Mouse (Mus musculus): ENCODE measurements around the gene Hist1h4i. TPM values are rescaled to one million over a fixed set of nuclear protein-coding genes. Genes with fewer than 3 reads are reported as not detected.
"Not testable (repeated sequence)": the region's sequence is repeated elsewhere in the genome, so short reads cannot be mapped to it uniquely, and the experiment has no call there.

Gene Hist1h4i
- 20.1 and 23.9 TPM in 2 replicates for polyA plus RNA-seq (2016; fragmentation: Nextera tagmentation; extraction: Ambion mirVana)

DNA sequence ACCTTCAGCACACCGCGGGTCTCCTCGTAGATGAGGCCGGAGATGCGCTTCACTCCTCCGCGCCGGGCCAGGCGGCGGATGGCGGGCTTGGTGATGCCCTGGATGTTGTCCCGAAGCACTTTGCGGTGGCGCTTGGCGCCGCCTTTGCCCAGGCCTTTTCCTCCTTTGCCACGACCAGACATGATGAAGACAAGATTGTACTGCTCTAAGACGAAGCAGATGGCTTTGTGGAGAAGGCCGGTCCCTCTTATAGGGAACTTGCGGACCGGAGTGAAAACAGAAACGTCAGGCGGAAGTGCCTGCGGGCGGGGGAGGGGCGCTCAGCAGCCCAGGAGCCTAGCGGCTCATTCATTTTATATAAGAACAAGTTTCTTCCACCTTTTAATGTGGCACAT lies at the start of gene Hist1h4i:
Gene Hist1h4i, minus strand, starts transcription at position 221 of the 395 bp plus-strand sequence.
- under 1% methylated on average over 25 of the region's 27 CpGs for WGBS
- Histone ChIP-seq H3K4me2 (replicated peaks) (peak within 1 kb of the TSS; percentile 72), H3K4me3 (peak within 1 kb of the TSS; percentile 38), H3K9ac (peak within 1 kb of the TSS; percentile 60), H3K27ac (peak within 1 kb of the TSS; percentile 76), H3K4me1 (peaks cover 25% of the 10 kb centered on the region)
- peak; percentile 39 for ATAC-seq (ENCODE audit: low FRiP score, low read depth)
- H3K36me3 ChIP-seq; H3K27me3 ChIP-seq (replicated peaks); H3K9me3 ChIP-seq: not testable (repeated sequence)

DNA sequence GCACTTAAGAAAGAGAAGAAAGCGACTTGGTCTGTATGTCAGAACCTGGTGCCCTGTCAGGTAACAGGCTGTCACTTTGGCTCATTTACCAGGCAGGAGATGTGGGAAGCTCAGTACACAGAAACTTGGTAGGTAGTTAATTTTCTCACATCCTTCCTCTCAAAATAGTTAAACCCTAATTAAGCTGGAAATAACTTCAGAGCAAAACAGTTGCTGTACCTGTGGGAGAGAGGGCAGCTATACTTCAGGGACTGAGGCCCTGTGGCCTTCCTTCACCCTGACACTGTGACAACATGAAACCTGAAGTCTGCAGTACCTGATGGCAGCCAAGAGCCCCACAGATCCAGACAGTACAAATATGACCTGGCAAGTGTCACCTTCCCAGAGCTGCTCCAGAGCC lies 43.0 kb upstream of the Hist1h4i start, which contains the start of gene Vmn1r188:
Gene Vmn1r188, plus strand, starts transcription at position 301 of the 400 bp plus-strand sequence.
- H3K4me1 ChIP-seq; H3K9me3 ChIP-seq; H3K9ac ChIP-seq; H3K27ac ChIP-seq; H3K36me3 ChIP-seq; H3K27me3 ChIP-seq (replicated peaks); H3K4me3 ChIP-seq; ATAC-seq (ENCODE audit: low FRiP score, low read depth); H3K4me2 ChIP-seq (replicated peaks): not testable (repeated sequence)
- WGBS, result 84% methylated on average over 1 of the region's 1 CpGs

DNA sequence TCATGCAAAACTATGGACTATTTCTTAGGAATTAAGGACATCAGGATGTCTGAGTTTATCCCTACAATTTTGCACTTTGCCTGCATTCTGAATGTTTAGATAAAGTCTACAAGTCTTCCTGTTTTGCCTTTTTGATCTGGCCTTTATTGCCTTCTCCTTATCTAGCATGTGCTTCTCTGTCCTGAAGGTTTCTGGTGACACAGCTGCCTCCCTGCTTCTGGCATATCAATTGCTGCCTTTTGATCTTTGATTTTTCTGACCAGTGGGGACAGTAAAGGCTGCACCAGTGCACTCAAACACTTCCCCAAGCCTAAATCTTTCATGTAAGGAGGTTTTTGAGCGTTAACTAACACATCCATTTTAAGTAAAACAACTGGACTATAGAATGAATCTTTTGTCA lies 22.3 kb upstream of the Hist1h4i start:
- WGBS, result 74% methylated on average over 1 of the region's 1 CpGs
- Histone ChIP-seq H3K9ac (no peak overlapping the region), H3K27me3 (replicated peaks) (no peaks in the 10 kb centered on the region), H3K4me1 (no peaks in the 10 kb centered on the region), H3K9me3 (no peaks in the 10 kb centered on the region), H3K4me3 (no peak overlapping the region), H3K4me2 (replicated peaks) (no peak overlapping the region), H3K27ac (no peak overlapping the region), H3K36me3 (no peaks in the 10 kb centered on the region)
- no peak for ATAC-seq (ENCODE audit: low FRiP score, low read depth)

DNA sequence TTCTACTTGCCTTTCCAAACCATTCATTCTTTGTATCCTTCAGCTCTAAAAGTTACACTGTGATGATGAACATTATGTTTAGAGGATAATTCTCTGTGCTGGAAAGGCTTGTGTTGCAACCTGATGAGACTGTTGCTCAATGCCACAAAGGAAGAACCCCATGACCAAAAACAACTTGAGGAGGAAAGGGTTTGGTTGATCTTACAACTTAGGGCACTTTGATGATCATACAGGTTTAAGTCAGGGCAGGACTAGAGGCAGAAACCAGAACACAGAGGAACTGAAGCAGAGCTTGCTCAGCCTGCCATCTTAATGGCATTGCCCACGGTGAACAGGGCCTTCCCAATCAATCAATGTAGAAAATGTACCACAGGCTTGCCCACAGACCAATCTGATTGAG lies 20.3 kb upstream of the Hist1h4i start:
- no peaks in the 10 kb centered on the region for H3K36me3 ChIP-seq
- no peak overlapping the region for H3K4me3 ChIP-seq
- no peak overlapping the region for H3K4me2 ChIP-seq (replicated peaks)
- no peaks in the 10 kb centered on the region for H3K4me1 ChIP-seq
- no peak overlapping the region for H3K9ac ChIP-seq
- no peaks in the 10 kb centered on the region for H3K27me3 ChIP-seq (replicated peaks)
- H3K27ac ChIP-seq, result no peak overlapping the region
- no peaks in the 10 kb centered on the region for H3K9me3 ChIP-seq
- 70% methylated on average over 1 of the region's 1 CpGs for WGBS
- no peak for ATAC-seq (ENCODE audit: low FRiP score, low read depth)

DNA sequence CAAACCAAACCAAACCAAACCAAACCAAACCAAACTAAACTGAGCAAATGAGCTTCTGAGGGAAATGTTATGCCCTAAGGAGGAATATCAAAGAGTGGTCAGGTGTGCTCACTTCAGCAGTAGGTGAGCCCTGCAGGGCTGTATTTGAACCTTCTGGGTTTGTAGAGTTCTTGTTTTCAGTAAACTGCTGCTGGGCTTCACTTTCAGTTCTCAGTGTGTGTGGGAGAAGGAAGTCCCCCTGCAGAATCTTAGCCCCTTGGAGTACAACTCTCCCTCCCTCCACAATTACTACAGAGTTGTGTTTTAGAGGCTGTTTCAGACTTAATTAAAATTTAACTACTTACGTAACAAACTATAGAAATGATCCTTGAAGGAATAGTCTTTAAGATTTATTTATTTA lies 12.6 kb upstream of the Hist1h4i start:
- no peaks in the 10 kb centered on the region for H3K36me3 ChIP-seq
- 0 out of 2 replicates have a peak, but pooled peaks cover 4% of the 10 kb centered on the region for H3K4me1 ChIP-seq
- no peak overlapping the region for H3K4me3 ChIP-seq
- no peak overlapping the region for H3K4me2 ChIP-seq (replicated peaks)
- no peak overlapping the region for H3K27ac ChIP-seq
- 95% methylated on average over 1 of the region's 1 CpGs for WGBS
- no peaks in the 10 kb centered on the region for H3K27me3 ChIP-seq (replicated peaks)
- no peak for ATAC-seq (ENCODE audit: low FRiP score, low read depth)
- H3K9me3 ChIP-seq, result no peaks in the 10 kb centered on the region
- H3K9ac ChIP-seq, result no peak overlapping the region

DNA sequence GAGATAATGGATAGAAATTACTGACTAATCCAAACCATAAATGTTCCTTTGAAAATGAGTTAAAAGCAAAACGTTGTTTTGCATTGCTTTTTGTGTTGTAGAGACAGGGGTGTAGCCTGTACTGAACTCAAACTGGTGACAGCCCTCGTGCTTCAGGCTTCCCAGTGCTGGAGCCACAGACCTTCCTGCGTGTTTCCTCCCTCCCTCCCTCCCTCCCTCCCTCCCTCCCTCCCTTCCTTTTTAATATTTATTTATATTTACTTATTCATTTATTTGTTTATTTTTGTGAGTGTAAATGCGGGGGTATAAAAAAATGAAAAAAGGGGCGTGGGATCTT lies 10.3 kb upstream of the Hist1h4i start:
- ATAC-seq (ENCODE audit: low FRiP score, low read depth), result peak; percentile 63
- peak overlapping the region; percentile 59; the same call in 1 of the 2 replicates for H3K9ac ChIP-seq
- WGBS, result 11% methylated on average over 5 of the region's 5 CpGs
- peak overlapping the region; percentile 36 for H3K4me3 ChIP-seq
- H3K27me3 ChIP-seq (replicated peaks), result no peaks in the 10 kb centered on the region
- no peak overlapping the region for H3K27ac ChIP-seq
- H3K4me2 ChIP-seq (replicated peaks), result peak overlapping the region; percentile 58
- H3K36me3 ChIP-seq, result no peaks in the 10 kb centered on the region
- H3K4me1 ChIP-seq, result 0 out of 2 replicates have a peak, but pooled peaks cover 4% of the 10 kb centered on the region
- no peaks in the 10 kb centered on the region for H3K9me3 ChIP-seq

DNA sequence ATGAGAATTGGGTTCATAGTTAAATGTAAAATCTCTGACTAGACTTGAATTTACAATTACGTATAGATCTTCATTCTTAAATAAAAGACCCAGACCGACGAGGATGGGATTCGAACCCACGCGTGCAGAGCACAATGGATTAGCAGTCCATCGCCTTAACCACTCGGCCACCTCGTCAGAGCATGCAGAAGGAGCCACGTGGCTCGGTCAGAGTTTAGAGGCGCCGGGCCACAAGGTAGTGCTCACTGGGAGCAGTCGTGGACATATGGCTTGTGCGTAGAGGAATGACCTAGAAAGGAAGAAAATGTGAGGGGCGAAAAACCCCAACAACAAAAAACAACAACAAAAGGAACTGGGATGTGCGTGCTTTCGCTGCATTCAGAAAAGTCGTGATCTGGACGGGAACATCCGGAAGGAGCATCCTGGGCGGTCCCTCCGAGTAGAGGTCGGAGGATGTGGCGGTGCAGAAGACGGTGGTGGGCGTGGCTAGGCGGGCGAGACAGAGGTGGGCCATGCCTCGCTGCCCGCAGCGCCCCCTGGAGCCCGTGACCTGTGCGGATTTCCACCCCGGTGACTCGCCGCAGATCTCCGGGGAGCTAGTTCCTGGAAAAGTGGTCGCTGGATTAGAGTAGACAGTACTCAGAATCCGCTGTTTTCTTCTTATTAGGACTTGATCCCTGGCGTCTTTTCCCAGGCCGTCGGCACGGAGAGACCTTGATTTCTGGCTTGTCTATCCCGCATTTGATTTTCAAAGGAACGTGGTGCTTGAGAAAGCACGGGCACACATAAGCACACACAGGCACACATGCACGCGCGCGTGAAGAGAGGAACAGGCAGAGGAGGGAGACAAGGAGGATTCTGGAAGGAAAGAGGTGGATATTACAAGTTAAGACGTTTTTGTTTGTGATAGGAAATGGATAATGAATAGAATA lies 9.7 kb upstream of the Hist1h4i start:
- Histone ChIP-seq H3K4me2 (replicated peaks) (peak overlapping the region; percentile 58), H3K27ac (peak overlapping the region; percentile 60; the same call in 1 of the 2 replicates), H3K9ac (peak overlapping the region; percentile 59), H3K9me3 (no peaks in the 10 kb centered on the region), H3K36me3 (no peaks in the 10 kb centered on the region), H3K27me3 (replicated peaks) (no peaks in the 10 kb centered on the region), H3K4me1 (0 out of 2 replicates have a peak, but pooled peaks cover 4% of the 10 kb centered on the region), H3K4me3 (peak overlapping the region; percentile 36)
- WGBS, result under 1% methylated on average over 52 of the region's 52 CpGs
- ATAC-seq (ENCODE audit: low FRiP score, low read depth), result peak; percentile 96

DNA sequence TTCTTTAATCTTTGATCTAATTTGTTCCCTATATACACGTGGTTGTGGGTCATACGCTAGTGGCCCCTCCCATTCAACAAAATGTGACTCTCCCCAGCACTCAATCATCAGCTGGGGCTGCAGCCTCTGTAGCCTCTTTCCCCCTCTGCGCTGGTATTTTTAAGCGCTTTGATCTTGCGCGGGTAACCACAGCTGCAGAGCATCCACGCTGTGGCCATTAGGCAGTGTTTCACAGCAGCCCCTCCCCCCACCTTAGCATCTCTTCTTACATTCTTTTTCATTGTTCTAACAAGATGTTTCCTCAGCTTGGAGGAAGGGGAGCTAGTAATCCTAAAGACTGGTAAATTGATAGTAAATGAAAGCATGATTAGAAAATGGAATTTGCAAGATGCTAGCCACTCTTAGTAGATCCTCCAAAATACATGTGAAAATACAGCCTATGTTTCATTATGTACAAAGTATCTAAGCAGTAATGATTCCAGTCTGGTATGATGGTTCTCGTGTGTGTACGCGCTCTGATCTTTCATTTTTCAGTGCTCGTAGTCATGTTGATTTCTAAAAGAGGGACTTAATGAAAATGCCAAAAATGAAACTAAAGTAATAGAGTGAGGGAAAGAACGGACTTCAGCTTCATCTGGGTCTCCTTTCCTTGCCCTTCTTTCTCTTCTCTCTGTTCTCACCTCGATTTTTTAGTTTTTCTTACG lies 8.7 kb upstream of the Hist1h4i start:
- H3K4me3 ChIP-seq, result peak overlapping the region; percentile 36
- H3K9ac ChIP-seq, result peak overlapping the region; percentile 38
- 0 out of 2 replicates have a peak, but pooled peaks cover 4% of the 10 kb centered on the region for H3K4me1 ChIP-seq
- no peaks in the 10 kb centered on the region for H3K27me3 ChIP-seq (replicated peaks)
- ATAC-seq (ENCODE audit: low FRiP score, low read depth), result peak; percentile 51
- WGBS, result 1% methylated on average over 14 of the region's 14 CpGs
- peak overlapping the region; percentile 5; the same call in 1 of the 2 replicates for H3K27ac ChIP-seq
- no peaks in the 10 kb centered on the region for H3K9me3 ChIP-seq
- peak overlapping the region; percentile 58 for H3K4me2 ChIP-seq (replicated peaks)
- H3K36me3 ChIP-seq, result no peaks in the 10 kb centered on the region

DNA sequence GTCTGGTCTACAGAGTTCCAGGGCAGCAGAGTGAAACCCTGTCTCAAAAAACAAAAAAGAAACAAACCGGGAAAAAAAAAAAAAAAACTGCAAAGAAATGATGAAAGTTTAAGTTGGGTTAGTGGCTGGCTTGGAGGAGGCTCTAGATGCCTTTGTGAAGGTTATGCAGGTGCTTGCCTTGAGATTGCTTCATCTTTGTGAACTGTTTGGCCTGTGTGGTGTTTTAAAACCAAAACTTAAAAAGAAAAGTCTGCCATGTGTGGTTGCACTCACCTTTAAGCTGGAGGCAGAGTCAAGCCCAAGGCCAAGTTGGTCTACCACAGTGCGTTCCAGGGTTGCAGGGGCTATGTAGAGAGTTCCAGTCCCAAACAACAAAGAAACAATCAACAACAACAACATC lies 7.9 kb upstream of the Hist1h4i start:
- ATAC-seq (ENCODE audit: low FRiP score, low read depth), result no peak
- WGBS, result 91% methylated on average over 2 of the region's 2 CpGs
- H3K27ac ChIP-seq, result no peak overlapping the region
- no peaks in the 10 kb centered on the region for H3K9me3 ChIP-seq
- no peaks in the 10 kb centered on the region for H3K27me3 ChIP-seq (replicated peaks)
- H3K4me3 ChIP-seq, result no peak overlapping the region
- no peak overlapping the region for H3K4me2 ChIP-seq (replicated peaks)
- H3K4me1 ChIP-seq, result 0 out of 2 replicates have a peak, but pooled peaks cover 7% of the 10 kb centered on the region
- H3K9ac ChIP-seq, result no peak overlapping the region
- H3K36me3 ChIP-seq, result no peaks in the 10 kb centered on the region

DNA sequence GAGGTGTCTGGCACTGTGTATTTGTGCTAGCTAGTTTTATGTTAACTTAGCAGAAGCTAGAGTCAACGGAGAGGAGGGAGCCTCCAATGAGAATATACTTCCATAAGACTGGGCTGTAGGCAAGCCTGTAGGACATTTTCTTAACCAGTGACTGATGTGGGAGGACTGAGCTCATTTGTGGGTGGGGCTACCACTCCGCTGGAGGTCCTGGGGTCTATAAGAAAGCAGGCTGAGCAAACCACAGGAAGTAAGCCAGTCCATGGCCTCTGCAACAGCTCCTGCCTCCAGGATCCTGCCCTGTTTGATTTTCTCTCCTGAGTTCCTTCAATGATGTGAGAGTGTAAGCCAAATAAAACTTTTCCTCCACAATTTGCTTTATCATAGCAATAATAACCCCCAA lies 4.1 kb upstream of the Hist1h4i start:
- Histone ChIP-seq H3K9me3 (no peaks in the 10 kb centered on the region), H3K27ac (no peak overlapping the region), H3K4me2 (replicated peaks) (no peak overlapping the region), H3K4me3 (no peak overlapping the region), H3K9ac (no peak overlapping the region), H3K36me3 (no peaks in the 10 kb centered on the region), H3K4me1 (peaks cover 17% of the 10 kb centered on the region), H3K27me3 (replicated peaks) (no peaks in the 10 kb centered on the region)
- no peak for ATAC-seq (ENCODE audit: low FRiP score, low read depth)
- WGBS, result 56% methylated on average over 2 of the region's 2 CpGs

DNA sequence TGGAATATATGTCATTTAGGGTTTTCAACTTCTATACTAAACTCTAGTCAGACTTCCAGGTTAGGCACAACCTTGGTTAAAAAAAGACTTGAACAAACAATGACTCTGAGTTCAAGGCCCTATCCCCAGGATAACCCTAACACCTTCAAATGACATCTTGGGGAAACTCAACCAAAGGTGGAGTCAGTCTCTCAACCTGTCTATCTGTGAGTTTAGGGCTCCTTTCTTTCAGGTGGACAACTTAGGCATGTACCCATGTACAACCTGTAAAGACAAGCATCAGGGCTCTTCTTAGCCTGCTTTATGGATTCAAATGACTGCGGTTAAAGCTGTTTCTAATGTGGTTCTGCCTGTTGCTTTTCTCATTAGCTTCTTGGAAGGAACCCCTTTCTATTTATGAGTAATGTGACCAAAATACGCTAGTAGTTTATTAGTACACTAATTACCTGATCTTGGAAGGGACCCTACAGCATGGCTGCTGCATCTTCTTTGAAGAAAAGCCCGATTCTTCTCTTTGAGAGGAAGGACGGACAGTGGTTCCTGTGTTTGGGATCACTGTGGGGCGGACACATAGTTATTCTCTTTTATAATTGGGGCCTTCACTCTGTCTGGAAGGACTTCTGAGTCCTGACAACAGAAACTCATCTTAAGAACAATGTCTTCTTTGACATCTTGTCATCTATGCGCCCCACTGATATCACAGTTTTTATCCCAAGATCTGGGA lies 3.4 kb upstream of the Hist1h4i start:
- Histone ChIP-seq H3K27me3 (replicated peaks) (no peaks in the 10 kb centered on the region), H3K9me3 (no peaks in the 10 kb centered on the region), H3K4me1 (peaks cover 18% of the 10 kb centered on the region), H3K36me3 (no peaks in the 10 kb centered on the region), H3K4me3 (no peak overlapping the region), H3K4me2 (replicated peaks) (peak overlapping the region; percentile 72), H3K27ac (no peak overlapping the region), H3K9ac (no peak overlapping the region)
- ATAC-seq (ENCODE audit: low FRiP score, low read depth), result no peak
- WGBS, result 88% methylated on average over 6 of the region's 6 CpGs

Measured in neural tube, embryonic 12.5 days (tissue).